Mouse (Mus musculus) heart, embryonic 16.5 days (tissue): ENCODE measurements around the gene Olfr1361. TPM values are rescaled to one million over a fixed set of nuclear protein-coding genes. Genes with fewer than 3 reads are reported as not detected.

Experiments
- ATAC-seq: fragments of 200-750 bp; cut with Nextera tagmentation; replicated peaks from 2 replicates; pipeline ENCODE4 v1.8.0; 2017; ENCODE audit warnings: moderate number of reproducible peaks; ENCODE audit not compliant: insufficient read depth, low FRiP score; ENCODE audit errors: extremely low read depth
- H3K27ac ChIP-seq: fragments of 300-500 bp; sonication (generic); 2 replicates; pipeline ENCODE4 v1.5.1; 2014; ENCODE audit warnings: mild to moderate bottlenecking, low read length, control low read depth, moderate library complexity
- H3K27me3 ChIP-seq: fragments of 300-500 bp; sonication (generic); 2 replicates; pipeline ENCODE4 v1.6.1; 2014; ENCODE audit warnings: low read length, mixed read lengths; ENCODE audit not compliant: control insufficient read depth, insufficient read depth
- H3K36me3 ChIP-seq: fragments of 300-500 bp; sonication (generic); 2 replicates; pipeline ENCODE4 v1.6.1; 2014; ENCODE audit not compliant: control insufficient read depth, insufficient read depth
- H3K4me1 ChIP-seq: fragments of 300-500 bp; sonication (generic); 2 replicates; pipeline ENCODE4 v1.6.1; 2014; ENCODE audit warnings: low read length, mixed read lengths; ENCODE audit not compliant: control insufficient read depth, insufficient read depth
- H3K4me2 ChIP-seq: fragments of 300-500 bp; sonication (generic); 2 replicates; pipeline ENCODE4 v1.6.1; 2014; ENCODE audit warnings: low read depth, mild to moderate bottlenecking, control low read depth, low read length
- H3K4me3 ChIP-seq: fragments of 300-500 bp; sonication (generic); 2 replicates; pipeline ENCODE4 v1.5.1; 2014; ENCODE audit warnings: mild to moderate bottlenecking, control low read depth, low read length
- H3K9ac ChIP-seq: fragments of 300-500 bp; sonication (generic); 2 replicates; pipeline ENCODE4 v1.6.1; 2014; ENCODE audit warnings: low read length, control low read depth
- H3K9me3 ChIP-seq: fragments of 300-500 bp; sonication (generic); replicated peaks from 2 replicates; pipeline ENCODE4 v1.6.1; 2016; ENCODE audit warnings: low read length; ENCODE audit not compliant: control insufficient read depth
- WGBS: fragments of 180-500 bp; shearing (Covaris S2); extraction: QIAGEN DNeasy Blood & Tissue Kit; methylation state at CpG from one replicate; pipeline ENCODE4 v1.1.7; 2014; 5-methylcytosine and 5-hydroxymethylcytosine counted together
- polyA plus RNA-seq: library from polyadenylated mRNA; unstranded; fragments of >200 nt; fragmentation: Nextera tagmentation; extraction: Ambion mirVana; gene quantifications from 2 replicates; pipeline ENCODE4 v1.2.1, GENCODE M21; 2015

Gene Olfr1361
- polyA plus RNA-seq: not detected in 2 replicates

DNA sequence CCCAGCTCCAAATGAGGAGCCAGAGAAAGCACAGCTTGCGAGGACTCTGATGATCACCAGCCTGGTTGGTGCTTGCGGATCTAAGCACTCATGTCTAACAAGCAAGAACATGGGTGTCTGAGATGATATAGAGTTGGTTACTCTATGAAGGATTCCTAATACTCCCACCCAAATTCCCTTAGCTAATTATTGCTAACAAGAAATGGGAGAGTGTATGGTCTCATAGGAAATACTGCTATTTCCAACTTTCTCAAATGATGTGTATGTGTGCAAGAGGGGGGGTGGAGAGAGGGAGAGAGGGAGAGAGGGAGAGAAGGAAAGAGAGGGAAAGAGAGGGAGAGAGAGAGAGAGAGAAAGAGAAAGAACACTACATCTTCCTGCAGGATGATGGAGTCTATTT is at the start of gene Olfr1361:
Olfr1361 (minus strand) TSS at position 101 of the 400 bp plus-strand sequence.
- Histone ChIP-seq H3K9me3 (no peaks in the 10 kb centered on the region), H3K4me2 (no peak within 1 kb of the TSS), H3K4me1 (no peaks in the 10 kb centered on the region), H3K27me3 (no peaks in the 10 kb centered on the region), H3K4me3 (no peak within 1 kb of the TSS), H3K27ac (no peak within 1 kb of the TSS), H3K9ac (no peak within 1 kb of the TSS), H3K36me3 (no peaks in the 10 kb centered on the region)
- ATAC-seq: no peak
- 67% methylated on average over 2 of the region's 2 CpGs for WGBS

DNA sequence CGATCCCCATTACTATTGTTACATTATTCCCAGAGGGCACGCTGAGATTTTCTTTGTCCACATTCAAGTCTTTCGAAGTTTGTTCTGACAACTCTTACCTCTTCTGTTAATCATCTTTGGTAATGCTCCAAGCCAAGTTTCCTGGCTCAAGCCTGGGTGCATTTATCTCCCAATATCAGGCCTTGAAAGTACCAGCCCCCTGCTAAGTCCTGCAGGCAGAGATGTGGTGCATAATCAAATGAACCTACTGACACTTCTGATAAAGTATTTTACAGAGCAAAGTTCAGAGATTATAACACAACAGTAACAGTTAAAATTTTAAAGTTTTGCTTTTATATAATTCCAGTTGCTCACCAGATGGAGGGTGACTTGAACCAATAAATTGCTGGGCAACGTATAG is 48.5 kb upstream of the Olfr1361 start:
- no peaks in the 10 kb centered on the region for H3K36me3 ChIP-seq
- H3K4me1 ChIP-seq: peaks cover 11% of the 10 kb centered on the region
- ATAC-seq: no peak
- no peak overlapping the region; the same call in 1 of the 2 replicates for H3K9ac ChIP-seq
- no peaks in the 10 kb centered on the region for H3K9me3 ChIP-seq
- peak overlapping the region; percentile 87 for H3K4me2 ChIP-seq
- no peaks in the 10 kb centered on the region for H3K27me3 ChIP-seq
- H3K4me3 ChIP-seq: peak overlapping the region; percentile 93
- 34% methylated on average over 4 of the region's 4 CpGs for WGBS
- H3K27ac ChIP-seq: no peak overlapping the region

DNA sequence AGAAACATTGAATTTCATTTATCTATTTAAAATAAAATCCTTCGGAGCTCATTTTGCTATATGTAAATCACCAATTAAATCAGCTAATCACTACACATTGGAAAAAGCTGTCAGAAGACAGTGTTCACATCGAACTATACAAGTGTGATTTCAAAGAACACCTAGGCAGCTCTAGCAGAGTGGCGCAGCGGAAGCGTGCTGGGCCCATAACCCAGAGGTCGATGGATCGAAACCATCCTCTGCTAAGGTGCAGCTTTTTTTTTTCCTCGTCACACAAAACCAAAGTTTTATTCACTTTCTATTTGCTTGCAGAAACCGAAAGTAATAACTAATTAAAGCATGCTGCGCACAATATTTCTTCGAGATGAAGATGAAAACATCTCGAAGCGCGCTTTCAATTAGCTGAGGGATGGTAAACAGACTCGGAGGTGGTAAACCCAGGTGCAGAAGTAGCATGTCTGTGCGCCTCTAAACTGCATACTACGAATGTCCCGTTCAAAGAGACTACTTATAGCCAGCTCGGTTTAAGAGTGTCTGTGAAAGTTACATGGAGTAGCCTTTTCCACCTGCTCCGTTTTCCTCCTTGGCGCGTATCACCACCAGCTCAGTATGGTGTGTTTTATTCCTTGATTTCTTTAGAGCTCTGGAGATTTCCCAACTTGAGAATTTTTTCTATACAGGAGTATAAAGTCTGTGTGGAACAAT is 47.8 kb upstream of the Olfr1361 start:
- H3K9ac ChIP-seq: peak overlapping the region; percentile 74
- no peaks in the 10 kb centered on the region for H3K36me3 ChIP-seq
- WGBS: 3% methylated on average over 22 of the region's 22 CpGs
- H3K4me3 ChIP-seq: peak overlapping the region; percentile 93
- H3K9me3 ChIP-seq: no peaks in the 10 kb centered on the region
- no peaks in the 10 kb centered on the region for H3K27me3 ChIP-seq
- ATAC-seq: peak; percentile 80
- H3K4me1 ChIP-seq: peaks cover 11% of the 10 kb centered on the region
- peak overlapping the region; percentile 87 for H3K4me2 ChIP-seq
- H3K27ac ChIP-seq: peak overlapping the region; percentile 40; the same call in 1 of the 2 replicates

DNA sequence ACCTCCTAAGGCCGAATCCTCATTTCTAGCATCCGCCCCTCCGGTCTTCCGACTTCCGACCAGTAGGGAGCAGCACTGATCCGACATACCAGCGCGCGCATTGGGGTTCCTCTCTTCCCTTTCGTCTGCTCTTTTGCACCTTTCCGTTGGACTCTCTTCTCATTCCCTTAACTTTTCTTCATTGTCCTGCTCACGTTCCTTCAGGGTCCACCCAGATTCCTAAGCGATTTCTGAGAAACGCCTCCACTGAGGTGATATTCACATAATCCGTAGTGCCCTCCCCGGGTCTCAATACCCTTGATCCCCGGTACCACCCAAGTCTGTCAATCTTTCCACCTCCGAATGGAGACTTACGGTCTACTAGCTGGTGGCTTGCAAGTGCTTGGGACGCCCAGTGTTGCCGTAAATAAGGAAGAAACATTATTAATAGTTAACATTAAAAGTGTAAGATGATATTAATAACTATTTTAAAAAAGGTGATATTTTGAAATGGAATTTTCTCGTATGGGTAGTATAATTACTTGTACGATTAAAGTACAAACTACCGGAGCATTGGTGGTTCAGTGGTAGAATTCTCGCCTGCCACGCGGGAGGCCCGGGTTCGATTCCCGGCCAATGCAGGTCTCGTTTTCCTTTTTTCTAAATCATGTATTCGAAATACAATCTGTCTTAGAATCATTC is 47.0 kb upstream of the Olfr1361 start:
- peak overlapping the region; percentile 93 for H3K4me3 ChIP-seq
- peak; percentile 79 for ATAC-seq
- no peaks in the 10 kb centered on the region for H3K36me3 ChIP-seq
- WGBS: 0% methylated on average over 32 of the region's 32 CpGs
- peaks cover 7% of the 10 kb centered on the region for H3K4me1 ChIP-seq
- H3K27me3 ChIP-seq: no peaks in the 10 kb centered on the region
- H3K9me3 ChIP-seq: no peaks in the 10 kb centered on the region
- H3K9ac ChIP-seq: peak overlapping the region; percentile 80
- peak overlapping the region; percentile 95 for H3K27ac ChIP-seq
- H3K4me2 ChIP-seq: peak overlapping the region; percentile 87

DNA sequence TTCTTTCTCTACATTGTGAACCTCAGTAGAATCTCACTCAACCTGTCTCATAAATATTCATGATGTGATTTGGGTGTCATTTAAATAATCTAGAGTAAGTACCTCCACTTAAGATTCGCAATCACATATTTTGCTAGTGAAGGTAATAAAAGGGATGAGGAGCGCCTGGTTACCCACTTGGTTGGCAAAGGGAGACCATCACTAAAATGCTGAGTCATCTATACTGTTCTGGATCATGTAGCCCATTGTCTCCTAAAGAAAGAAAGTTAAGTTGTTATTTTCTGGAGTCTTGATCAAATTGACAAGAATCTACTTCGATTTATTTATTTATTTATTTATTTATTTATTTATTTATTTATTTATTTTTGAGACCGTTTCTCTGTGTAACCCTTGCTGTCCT is 43.5 kb upstream of the Olfr1361 start:
- 67% methylated on average over 4 of the region's 4 CpGs for WGBS
- Histone ChIP-seq H3K27ac (no peak overlapping the region), H3K4me1 (0 out of 2 replicates have a peak, but pooled peaks cover 3% of the 10 kb centered on the region), H3K9ac (no peak overlapping the region), H3K27me3 (no peaks in the 10 kb centered on the region), H3K9me3 (no peaks in the 10 kb centered on the region), H3K4me3 (no peak overlapping the region), H3K4me2 (no peak overlapping the region), H3K36me3 (no peaks in the 10 kb centered on the region)
- ATAC-seq: no peak

DNA sequence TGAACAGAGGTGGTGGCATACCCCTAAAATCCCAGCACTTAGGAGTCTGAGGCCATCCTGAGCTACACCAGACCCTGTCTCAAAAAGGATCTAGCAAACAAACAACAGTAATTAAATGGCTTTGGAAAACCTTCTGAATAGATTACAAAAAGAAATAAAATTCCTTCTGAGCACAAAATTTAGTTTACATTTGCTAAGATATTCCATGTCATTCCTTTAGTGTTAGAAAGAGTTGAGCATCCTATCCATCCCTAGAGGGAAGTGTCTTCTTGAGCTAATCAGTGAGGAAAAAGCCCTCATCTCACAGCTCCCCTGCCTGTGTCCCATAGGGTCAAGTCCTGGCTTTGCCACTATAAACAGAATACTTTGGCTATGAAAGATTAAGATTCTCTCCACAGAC is 34.6 kb upstream of the Olfr1361 start, which contains the start of gene Olfr1359:
Olfr1359 (plus strand) TSS at position 301 of the 400 bp plus-strand sequence.
- Histone ChIP-seq H3K27ac (no peak within 1 kb of the TSS), H3K4me1 (no peaks in the 10 kb centered on the region), H3K4me3 (no peak within 1 kb of the TSS), H3K27me3 (no peaks in the 10 kb centered on the region), H3K4me2 (no peak within 1 kb of the TSS), H3K9me3 (no peaks in the 10 kb centered on the region), H3K9ac (no peak within 1 kb of the TSS), H3K36me3 (no peaks in the 10 kb centered on the region)
- ATAC-seq: no peak

DNA sequence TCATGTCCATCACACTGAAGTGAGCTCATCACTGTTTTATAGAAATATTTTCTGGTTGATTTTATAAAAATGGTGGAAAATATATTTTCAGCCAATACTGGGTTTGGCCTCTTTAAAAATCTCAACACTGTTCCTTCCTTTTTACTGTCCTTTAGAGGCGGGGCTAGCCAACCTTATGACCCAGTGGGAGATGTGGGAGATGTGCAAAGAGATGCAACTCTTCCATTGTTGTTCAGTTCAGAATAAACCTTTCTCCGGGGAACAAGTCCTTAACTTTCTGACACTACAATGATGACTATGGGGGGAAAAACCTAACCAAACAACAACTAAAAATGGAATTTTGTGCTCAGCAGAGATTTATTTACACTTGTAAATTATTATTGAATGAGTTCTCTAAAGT is 14.1 kb upstream of the Olfr1361 start, which contains the start of gene Olfr1360:
Olfr1360 (minus strand) TSS at position 101 of the 400 bp plus-strand sequence.
- 77% methylated on average over 2 of the region's 2 CpGs for WGBS
- Histone ChIP-seq H3K4me2 (no peak within 1 kb of the TSS), H3K4me1 (no peaks in the 10 kb centered on the region), H3K4me3 (no peak within 1 kb of the TSS), H3K27ac (no peak within 1 kb of the TSS), H3K9ac (no peak within 1 kb of the TSS), H3K9me3 (no peaks in the 10 kb centered on the region), H3K27me3 (no peaks in the 10 kb centered on the region), H3K36me3 (no peaks in the 10 kb centered on the region)
- ATAC-seq: no peak

DNA sequence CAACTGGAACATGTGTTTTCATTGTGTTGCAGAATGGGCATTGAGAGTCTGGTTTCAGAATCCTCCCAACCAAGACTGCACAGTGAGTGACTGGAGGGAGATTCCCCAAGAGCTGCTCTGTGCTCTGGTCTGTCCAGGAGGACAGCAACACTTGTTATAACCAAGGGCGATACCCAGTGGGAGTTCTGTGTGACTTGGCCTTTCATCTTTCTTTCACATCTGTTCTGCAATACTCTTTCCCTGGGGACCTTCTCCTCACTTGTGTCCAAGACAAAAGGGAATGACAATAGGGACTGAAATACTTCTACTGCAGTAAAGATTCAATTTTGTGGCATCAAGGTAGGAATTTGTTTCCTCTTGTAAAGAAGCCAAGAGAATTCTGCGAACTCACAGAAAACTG is 20.8 kb downstream of the Olfr1361 start, which contains the start of gene Olfr11:
Olfr11 (minus strand) TSS at position 101 of the 400 bp plus-strand sequence.
- ATAC-seq: no peak
- H3K4me1 ChIP-seq: no peaks in the 10 kb centered on the region
- H3K4me3 ChIP-seq: no peak within 1 kb of the TSS
- no peaks in the 10 kb centered on the region for H3K9me3 ChIP-seq
- H3K4me2 ChIP-seq: no peak within 1 kb of the TSS
- WGBS: 78% methylated on average over 2 of the region's 2 CpGs
- H3K27ac ChIP-seq: no peak within 1 kb of the TSS
- H3K27me3 ChIP-seq: no peaks in the 10 kb centered on the region
- H3K9ac ChIP-seq: no peak within 1 kb of the TSS
- H3K36me3 ChIP-seq: no peaks in the 10 kb centered on the region

DNA sequence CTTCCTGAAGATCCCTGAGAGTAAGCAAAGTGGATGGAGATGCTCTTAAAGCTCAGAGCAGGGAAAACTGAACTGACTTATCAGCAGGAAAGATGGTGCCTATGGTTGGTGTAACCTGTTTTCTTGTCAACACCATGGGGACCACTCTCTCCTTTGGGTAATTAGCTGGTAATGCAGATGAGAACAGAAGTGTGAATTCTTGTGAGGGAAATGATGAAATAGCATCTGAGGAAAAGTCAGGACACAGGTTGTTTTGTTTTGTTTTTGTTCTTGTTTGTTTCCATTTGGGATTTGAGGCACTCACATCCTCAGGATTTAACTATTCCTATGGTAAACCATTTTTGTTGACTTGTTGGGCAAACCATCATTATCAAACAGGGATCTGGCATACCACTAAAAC is 49.3 kb downstream of the Olfr1361 start, which contains the start of gene Olfr1362:
Olfr1362 (minus strand) TSS at position 101 of the 400 bp plus-strand sequence.
- no peak for ATAC-seq
- no peaks in the 10 kb centered on the region for H3K36me3 ChIP-seq
- H3K9me3 ChIP-seq: no peaks in the 10 kb centered on the region
- H3K27me3 ChIP-seq: no peaks in the 10 kb centered on the region
- H3K4me1 ChIP-seq: no peaks in the 10 kb centered on the region
- H3K9ac ChIP-seq: no peak within 1 kb of the TSS
- no peak within 1 kb of the TSS for H3K4me3 ChIP-seq
- H3K27ac ChIP-seq: no peak within 1 kb of the TSS
- H3K4me2 ChIP-seq: no peak within 1 kb of the TSS
